Mouse (Mus musculus): ENCODE data around the gene Xlr. TPM values are rescaled to one million over a fixed set of nuclear protein-coding genes. Genes with fewer than 3 reads are reported as not detected.

Xlr gene
- polyA plus RNA-seq (2012; rRNA removed): 1.1 TPM in 2 replicates

GRCm38 (mm10) chrX:53797519-53797918 is at the start of gene Xlr:
Xlr (minus strand) TSS chrX:53797706.

DNA sequence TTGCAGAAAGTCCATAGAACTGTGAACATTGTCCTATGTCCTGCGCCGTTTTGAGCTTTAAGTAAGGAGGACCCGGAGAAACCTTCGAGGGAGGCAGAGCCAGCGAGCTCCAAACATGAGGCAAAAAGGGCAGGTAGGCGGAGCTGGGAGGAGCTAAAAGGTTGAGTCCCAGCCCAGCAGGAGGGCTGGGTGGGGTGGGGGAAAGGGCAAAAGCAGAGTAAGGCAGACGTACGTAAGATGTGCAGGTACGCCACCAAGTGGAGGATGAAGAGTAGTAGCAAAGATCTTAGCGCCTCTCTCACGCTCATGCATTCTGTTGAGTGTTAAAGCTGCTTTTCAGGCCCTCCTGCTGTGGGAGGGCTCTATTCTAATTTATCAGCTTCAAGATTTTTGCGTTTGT is 21.2 kb downstream of the Xlr start, which contains the start of gene Zfp36l3:
TSS of gene Zfp36l3 (minus strand) at position 119 of the 400 bp plus-strand sequence.

DNA sequence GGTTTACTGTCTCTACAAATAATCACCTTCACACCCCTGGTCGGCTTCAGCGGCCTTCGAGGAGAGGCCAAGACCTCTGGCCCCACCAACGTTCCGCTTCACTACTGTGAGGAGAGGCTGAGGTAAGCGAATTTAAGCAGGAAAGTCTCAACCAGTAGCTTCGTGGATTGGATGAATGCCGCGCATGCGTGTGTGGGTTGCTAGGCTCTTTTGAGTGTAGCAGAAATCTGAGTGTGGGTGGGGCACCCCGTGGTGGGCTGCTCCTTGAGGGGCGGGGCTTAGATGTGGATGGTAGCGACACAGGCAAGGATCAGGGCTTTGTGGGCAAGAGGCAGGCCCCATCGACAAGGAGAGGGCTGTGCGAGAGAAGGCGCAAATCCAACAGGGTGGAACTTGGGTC is 39.8 kb downstream of the Xlr start, which contains the start of gene 1700013H16Rik:
TSS of gene 1700013H16Rik (minus strand) at position 96 of the 400 bp plus-strand sequence.

Other genes starting within 250 kb of the Xlr start
- gene Rtl8c, start 189.7 kb downstream of the Xlr start, polyA plus RNA-seq (2012; rRNA removed): 49.4 and 58.3 TPM in 2 replicates
- gene Gm14597, start 188.7 kb downstream of the Xlr start, polyA plus RNA-seq (2012; rRNA removed): not detected in 2 replicates
- gene Rtl8a, start 154.0 kb downstream of the Xlr start, polyA plus RNA-seq (2012; rRNA removed): 64.2 and 87.7 TPM in 2 replicates
- gene Rtl8b, start 127.3 kb downstream of the Xlr start, polyA plus RNA-seq (2012; rRNA removed): 62.6 and 102 TPM in 2 replicates
- gene 4930502E18Rik, start 72.9 kb downstream of the Xlr start, polyA plus RNA-seq (2012; rRNA removed): 0.05 and 0.29 TPM in 2 replicates
- not detected in 2 replicates for gene 1700013H16Rik, start 39.9 kb downstream of the Xlr start, polyA plus RNA-seq (2012; rRNA removed)
- gene Zfp36l3, start 21.3 kb downstream of the Xlr start, polyA plus RNA-seq (2012; rRNA removed): 0.09 TPM in 1 of 2 replicates, not detected in the other

All from central nervous system, embryonic 11.5 days (tissue).